Mouse (Mus musculus) heart, postnatal 10 days (tissue): Measurements from ENCODE around the gene Slc20a1. TPM values are rescaled to one million over a fixed set of nuclear protein-coding genes. Genes with fewer than 3 reads are reported as not detected.
A peak's percentile ranks its signal among the peaks of the same experiment; 100 is the strongest.

ENCODE experiments used
- DNase-seq, 2 experiments: peaks; one replicate each; pipeline ENCODE4 v3.0.0; 2021
- intact Hi-C: fragments of 180-260 bp; cut with DNase I; formaldehyde crosslinking; loops from one replicate; pipeline ENCODE4 v1.15.1; 2025
- total RNA-seq, 2 experiments: library from RNA; stranded (reverse); gene quantifications; 2 replicates each; pipeline ENCODE4 v1.2.3; 2021

Slc20a1 gene
- total RNA-seq, 2 experiments from 2014 or later, result 15.3 to 18.8 TPM

DNA sequence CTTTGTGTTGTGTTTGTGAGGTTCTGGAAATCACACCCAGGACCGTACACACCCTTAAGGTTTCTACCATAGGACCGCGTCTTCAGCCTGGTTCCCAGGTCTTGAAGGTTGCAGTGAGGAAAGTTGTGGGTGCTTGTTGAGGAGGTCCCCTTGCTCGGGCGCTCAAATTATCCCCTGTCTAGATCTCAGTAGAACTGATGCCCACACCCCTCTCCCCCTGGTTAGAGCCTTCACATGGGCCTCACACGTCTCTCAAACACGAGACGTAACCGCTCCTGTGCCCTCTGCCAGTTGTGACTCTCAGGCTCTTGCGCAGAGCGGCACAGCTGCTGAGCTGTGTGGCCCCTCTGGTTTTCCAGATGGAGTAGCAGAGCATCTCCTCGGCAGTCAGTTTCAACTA lies 48.4 kb downstream of the Slc20a1 start:
- DNase-seq, result no peak
- intact Hi-C loops, result no loop called here

GRCm38 (mm10) chr2:129247707-129248121 lies 49.1 kb downstream of the Slc20a1 start:
- DNase-seq, result no peak
- intact Hi-C loops, result no loop called here

GRCm38 (mm10) chr2:129249321-129249720 lies 50.8 kb downstream of the Slc20a1 start:
- intact Hi-C loops, result no loop called here
- DNase-seq, result no peak

DNA sequence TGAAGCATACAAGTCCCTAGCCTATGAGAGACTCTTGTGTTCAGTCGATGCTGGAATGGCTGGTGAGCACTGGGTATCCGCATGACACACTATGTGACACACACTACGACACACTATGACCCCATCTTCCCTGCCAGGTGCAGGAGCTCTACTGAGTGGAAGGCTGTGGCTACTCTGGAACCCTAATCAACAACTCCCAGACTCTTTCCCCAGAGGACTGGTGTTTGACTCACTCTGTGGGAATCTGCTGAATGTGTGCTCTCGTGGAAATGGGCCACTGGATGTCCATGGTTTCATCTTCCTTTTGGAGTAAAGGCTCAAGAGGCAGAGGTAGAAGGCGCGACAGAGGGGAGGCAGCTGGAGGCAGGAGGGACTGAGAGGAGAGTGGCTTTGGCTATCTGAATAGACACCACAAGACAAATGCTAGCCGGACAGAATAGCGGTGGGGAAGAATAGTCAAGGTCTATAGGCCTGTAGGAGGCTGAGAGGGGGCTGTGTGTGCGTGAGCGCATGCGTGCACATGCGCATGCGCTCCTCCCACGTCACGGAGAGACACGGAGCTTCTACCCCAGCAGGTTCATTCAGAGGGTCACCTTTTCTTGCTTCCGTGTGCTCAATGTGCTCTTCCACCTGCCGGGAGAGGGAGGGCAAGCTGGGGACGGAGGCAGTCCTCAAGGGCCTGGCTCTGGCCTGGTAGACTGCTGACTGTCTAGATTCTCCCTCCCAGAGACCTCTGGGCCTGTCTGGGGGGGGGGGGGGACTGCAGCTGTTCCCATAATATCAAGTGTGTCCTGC lies 54.5 kb downstream of the Slc20a1 start:
- intact Hi-C loops, result loop anchor here (10.0 kb wide), 1 partner anchor 148 kb away; the partner anchor contains the start of gene Polr1b
- no peak for DNase-seq

GRCm38 (mm10) chr2:129253631-129253970 lies 55.0 kb downstream of the Slc20a1 start:
- intact Hi-C loops, result loop anchor here (10.0 kb wide), 1 partner anchor 149 kb away; the partner anchor contains the start of gene Polr1b
- DNase-seq, result no peak

- no peak for DNase-seq
- intact Hi-C loops, result loop anchor here (10.0 kb wide), 1 partner anchor 149 kb away; the partner anchor contains the start of gene Polr1b
These were observed 55.5 kb downstream of the Slc20a1 start for GRCm38 (mm10) chr2:129254076-129254475.

- DNase-seq, result no peak
- intact Hi-C loops, result loop anchor here (2.0 to 10.0 kb wide), 3 partner anchors 57 to 309 kb away; partner anchors contain the start of genes Polr1b and Slc20a1
These were observed 57.4 kb downstream of the Slc20a1 start for GRCm38 (mm10) chr2:129256006-129256405.

- intact Hi-C loops, result loop anchor here (1.0 to 10.0 kb wide), 3 partner anchors 84 to 311 kb away; partner anchors contain the start of gene Polr1b
- no peak for DNase-seq
These were observed 59.5 kb downstream of the Slc20a1 start for GRCm38 (mm10) chr2:129258056-129258455.

DNA sequence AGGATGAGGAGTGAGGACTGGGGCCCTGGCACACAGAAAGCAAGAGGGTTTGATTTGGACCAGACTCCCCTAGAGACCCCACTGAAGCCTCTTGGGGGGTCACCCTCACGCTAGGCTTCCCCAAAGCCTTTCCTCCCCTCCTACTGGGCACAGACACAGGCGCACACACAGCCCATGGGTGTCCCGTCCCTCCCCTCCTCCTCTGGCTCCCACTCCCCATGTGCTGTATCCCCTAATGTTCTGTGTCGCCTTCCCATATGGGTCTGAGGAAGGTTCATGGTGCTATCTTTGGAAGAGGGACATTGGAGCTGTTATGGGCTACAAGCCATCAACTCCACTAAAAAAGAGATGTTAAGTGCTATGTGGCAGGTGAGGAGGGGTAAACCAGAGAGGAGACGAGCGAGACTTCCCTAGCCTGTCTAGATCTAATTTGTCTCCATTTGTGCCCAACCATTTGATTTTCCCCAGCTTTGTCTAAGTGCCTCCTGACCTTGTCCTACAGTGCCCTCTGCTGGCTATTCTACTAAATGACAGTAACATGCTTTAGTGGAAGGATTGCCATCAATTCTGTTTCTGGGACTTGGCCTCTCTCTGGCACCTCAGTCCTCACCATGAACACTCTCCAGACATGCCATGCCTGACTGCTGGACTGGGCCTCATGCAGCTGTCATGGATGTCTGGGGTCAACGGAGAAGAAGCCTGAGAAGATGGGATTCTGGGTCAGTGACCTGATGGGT lies 60.1 kb downstream of the Slc20a1 start:
- intact Hi-C loops, result loop anchor here (1.0 to 10.0 kb wide), 3 partner anchors 84 to 311 kb away; partner anchors contain the start of gene Polr1b
- DNase-seq, result peak; percentile 83 to 90

GRCm38 (mm10) chr2:129260646-129261045 lies 62.1 kb downstream of the Slc20a1 start:
- intact Hi-C loops, result no loop called here
- DNase-seq, result no peak

Other genes starting within 250 kb of the Slc20a1 start
- gene Zc3h6, start 231.4 kb upstream of the Slc20a1 start, total RNA-seq, result 1 to 10 TPM; 3.8 to 5.1 TPM
- gene Gm10762, start 231.0 kb upstream of the Slc20a1 start, total RNA-seq, result 10 to 100 TPM; 14.7 to 16.3 TPM
- not detected for gene Vinac1, start 150.6 kb upstream of the Slc20a1 start, total RNA-seq
- gene Ttl, start 132.8 kb upstream of the Slc20a1 start, total RNA-seq, result 10 to 100 TPM; 18.1 to 20.2 TPM
- gene Polr1b, start 97.8 kb upstream of the Slc20a1 start, total RNA-seq, result 10 to 100 TPM; 10.4 to 14.1 TPM
- 10 to 100 TPM; 11.6 to 13.9 TPM for gene Chchd5, start 69.1 kb upstream of the Slc20a1 start, total RNA-seq
- 10 to 100 TPM; 11.8 to 13.4 TPM for gene Ckap2l, start 98.4 kb downstream of the Slc20a1 start, total RNA-seq
- under 1 TPM in 1 of 2 experiments, not detected in 1; 0.12 TPM for gene Il1a, start 111.2 kb downstream of the Slc20a1 start, total RNA-seq
- under 1 TPM; 0.25 to 0.34 TPM for gene Il1b, start 172.4 kb downstream of the Slc20a1 start, total RNA-seq